Comparison of ENCODE assay signal across 11 mouse cellular contexts in genomic region chr10:59289062-59289461, GRCm38 (mm10). TPM values are rescaled to one million over a fixed set of nuclear protein-coding genes. Genes with fewer than 3 reads are reported as not detected.
A peak's percentile ranks its signal among the peaks of the same experiment; 100 is the strongest.
DNase-seq lines count a peak whose midpoint lies in the region; ATAC-seq and TF ChIP-seq lines count a peak whose summit lies in the region.
"Had no signal": no experiment of that assay in that cellular context is flagged by ENCODE, and none has a peak within 500 bp of the region (broad histone marks: within the 10 kb centered on the region; RNA-seq: fewer than 3 reads in every experiment).

No protein-coding gene starts in this region.

- H3K4me3 ChIP-seq in heart, embryonic 11.5 days (ENCODE audit: low read depth, low read length), result no peak overlapping the region
- no peak overlapping the region for H3K4me3 ChIP-seq in heart, embryonic 12.5 days
- H3K4me3 ChIP-seq in lung, adult 2 months (replicated peaks; ENCODE audit: extremely low read depth, low read depth, low read length), result no peak overlapping the region
- H3K4me3 ChIP-seq in liver, embryonic 14.5 days (ENCODE audit: insufficient read depth in 1 of 2, low read depth in 2 of 2, low read length in 2 of 2), result no peak overlapping the region

- TF ChIP-seq CTCF in lung, adult 2 months (IDR thresholded peaks at IDR 0.05; ENCODE audit: insufficient read depth, low read length), result peak; percentile 77
- peak; percentile 88 for TF ChIP-seq CTCF in liver, embryonic 14.5 days (IDR thresholded peaks at IDR 0.05; ENCODE audit: low read depth)

- H3K9me3 ChIP-seq in heart, embryonic 11.5 days (replicated peaks; ENCODE audit: control insufficient read depth, low read length), result no peaks in the 10 kb centered on the region
- 0 out of 2 replicates have a peak, but pooled peaks cover 4% of the 10 kb centered on the region for H3K9me3 ChIP-seq in heart, embryonic 12.5 days (replicated peaks)
- H3K9me3 ChIP-seq in liver, embryonic 14.5 days (ENCODE audit: control insufficient read depth, low read length), result no peaks in the 10 kb centered on the region

- 55% methylated on average over 8 of the region's 8 CpGs for WGBS in heart, embryonic 11.5 days (ENCODE audit: insufficient replicate concordance)
- WGBS in heart, embryonic 12.5 days, result 55% methylated on average over 8 of the region's 8 CpGs
- 53% methylated on average over 8 of the region's 8 CpGs for WGBS in lung, adult 2 months
- 60% methylated on average over 8 of the region's 8 CpGs for WGBS in liver, embryonic 14.5 days (ENCODE audit: insufficient replicate concordance)

- no peak overlapping the region for H3K27ac ChIP-seq in heart, embryonic 11.5 days (ENCODE audit: low read depth, low read length)
- H3K27ac ChIP-seq in heart, embryonic 12.5 days (ENCODE audit: poor library complexity, severe bottlenecking), result no peak overlapping the region
- no peak overlapping the region for H3K27ac ChIP-seq in liver, embryonic 14.5 days
- H3K27ac ChIP-seq: macrophage had no signal

- H3K36me3 ChIP-seq in heart, embryonic 11.5 days (ENCODE audit: control insufficient read depth, insufficient read depth, low read length), result no peaks in the 10 kb centered on the region
- no peaks in the 10 kb centered on the region for H3K36me3 ChIP-seq in heart, embryonic 12.5 days
- no peaks in the 10 kb centered on the region for H3K36me3 ChIP-seq in liver, embryonic 14.5 days (replicated peaks; ENCODE audit: control insufficient read depth, insufficient read depth, low read depth)

- no peak for TF ChIP-seq POLR2A in lung, adult 2 months (IDR thresholded peaks at IDR 0.05; ENCODE audit: borderline replicate concordance, extremely low read depth, low read depth, low read length)

- ATAC-seq in heart, embryonic 11.5 days (replicated peaks; ENCODE audit: insufficient number of reproducible peaks, low FRiP score, low TSS enrichment), result 0 out of 2 replicates have a peak, but pooled peaks have one; percentile 36
- ATAC-seq in heart, embryonic 12.5 days (ENCODE audit: insufficient number of reproducible peaks, low FRiP score), result no peak
- no peak for ATAC-seq in liver, embryonic 14.5 days (ENCODE audit: insufficient read depth)
- ATAC-seq: Patski had no signal

- peaks cover 3% of the 10 kb centered on the region; the same call in 1 of the 2 replicates for H3K4me1 ChIP-seq in heart, embryonic 11.5 days (ENCODE audit: control insufficient read depth, insufficient read depth, low read length)
- peaks cover 7% of the 10 kb centered on the region for H3K4me1 ChIP-seq in heart, embryonic 12.5 days (replicated peaks)
- no peaks in the 10 kb centered on the region for H3K4me1 ChIP-seq in lung, adult 2 months (ENCODE audit: control insufficient read depth, insufficient read depth, low read length)
- peaks cover 2 to 11% of the 10 kb centered on the region in 2 experiments; a peak in 3 of 4 replicates for H3K4me1 ChIP-seq in liver, embryonic 14.5 days (replicated peaks; ENCODE audit: control insufficient read depth in 2 of 2, insufficient read depth in 2 of 2, low read length in 1 of 2)

- TF ChIP-seq EP300 in liver, embryonic 14.5 days (IDR thresholded peaks at IDR 0.05; ENCODE audit: low read depth), result no peak

- H3K27me3 ChIP-seq in heart, embryonic 11.5 days (ENCODE audit: control insufficient read depth, insufficient read depth, low read length), result no peaks in the 10 kb centered on the region
- H3K27me3 ChIP-seq in heart, embryonic 12.5 days (replicated peaks), result 0 out of 2 replicates have a peak, but pooled peaks cover 8% of the 10 kb centered on the region
- H3K27me3 ChIP-seq in liver, embryonic 14.5 days (ENCODE audit: control insufficient read depth, insufficient read depth, low read length), result no peaks in the 10 kb centered on the region
- H3K27me3 ChIP-seq: Patski had no signal

- H3K9ac ChIP-seq in heart, embryonic 11.5 days (ENCODE audit: low read depth, low read length), result no peak overlapping the region
- no peak overlapping the region for H3K9ac ChIP-seq in heart, embryonic 12.5 days
- H3K9ac ChIP-seq in liver, embryonic 14.5 days (replicated peaks), result no peak overlapping the region

- no peak for DNase-seq in lung, adult 2 months
- DNase-seq in lung, postnatal 10 days, result no peak
- peak; percentile 55 for DNase-seq in ES-CJ7 (ENCODE audit: low read depth, low spot score)
- no peak for DNase-seq in liver, embryonic 14.5 days (ENCODE audit: low read depth in 3 of 3, low spot score in 3 of 3)
- DNase-seq in right cerebral cortex, postnatal 14 days, result no peak
- DNase-seq in heart, adult 8-10 months (ENCODE audit: low spot score), result no peak
- DNase-seq: right cerebral cortex, postnatal 25 days had no signal

- no peak overlapping the region for H3K4me2 ChIP-seq in heart, embryonic 11.5 days
- H3K4me2 ChIP-seq in heart, embryonic 12.5 days, result no peak overlapping the region
- H3K4me2 ChIP-seq in liver, embryonic 14.5 days (ENCODE audit: low read depth), result no peak overlapping the region

RNA-seq across cellular contexts. Expression of gene P4ha1, which starts 34.0 kb away (rescaled TPM):
- polyA plus RNA-seq in heart, embryonic 11.5 days (2014; fragmentation: Nextera tagmentation; extraction: Ambion mirVana), result 54.8 and 66.1 TPM in 2 replicates
- 58.9 and 59.3 TPM in 2 replicates for polyA plus RNA-seq in heart, embryonic 12.5 days (2016; fragmentation: Nextera tagmentation; extraction: Ambion mirVana)
- polyA plus RNA-seq in lung, adult 2 months (2012; rRNA removed), result 17.4 and 21.9 TPM in 2 replicates
- polyA plus RNA-seq in liver, embryonic 14.5 days (2012; rRNA removed), result 3.9 and 5.1 TPM in 2 replicates
- polyA plus RNA-seq in liver, embryonic 14.5 days (2014; fragmentation: Nextera tagmentation; extraction: Ambion mirVana), result 9.3 and 9.6 TPM in 2 replicates
- 10 to 100 TPM; 32.4 to 59.3 (median 44.0) TPM for total RNA-seq in heart, adult 8-10 months (2022)
